In genomic region chr5:28063989-28064624, GRCm38 (mm10) we compare ENCODE assay signal across 18 mouse cellular contexts. TPM values are rescaled to one million over a fixed set of nuclear protein-coding genes. Genes with fewer than 3 reads are reported as not detected.
A peak's percentile ranks its signal among the peaks of the same experiment; 100 is the strongest.
DNase-seq lines count a peak whose midpoint lies in the region; ATAC-seq and TF ChIP-seq lines count a peak whose summit lies in the region.
"Had no signal": no experiment of that assay in that cellular context is flagged by ENCODE, and none has a peak within 500 bp of the region (broad histone marks: within the 10 kb centered on the region; RNA-seq: fewer than 3 reads in every experiment).

No protein-coding gene starts in this region.

- no peak overlapping the region for H3K4me3 ChIP-seq in lung, embryonic 15.5 days
- H3K4me3 ChIP-seq in C2C12 (ENCODE audit: insufficient read depth, poor library complexity, severe bottlenecking) = no peak overlapping the region
- H3K4me3 ChIP-seq in bone marrow macrophage, adult 2 months (ENCODE audit: insufficient read depth, low read length) = no peak overlapping the region
- no peak overlapping the region for H3K4me3 ChIP-seq in limb, embryonic 13.5 days
- H3K4me3 ChIP-seq: heart, embryonic 15.5 days; hindbrain, embryonic 13.5 days; liver, embryonic 13.5 days had no signal

- no peaks in the 10 kb centered on the region for H3K79me2 ChIP-seq in C2C12 (ENCODE audit: control insufficient read depth, insufficient read depth)

- no peak overlapping the region for H3K4me2 ChIP-seq in lung, embryonic 15.5 days
- no peak overlapping the region for H3K4me2 ChIP-seq in limb, embryonic 13.5 days (replicated peaks)
- H3K4me2 ChIP-seq: heart, embryonic 15.5 days; hindbrain, embryonic 13.5 days; liver, embryonic 13.5 days had no signal

- TF ChIP-seq CTCF in C2C12 (IDR thresholded peaks at IDR 0.05; ENCODE audit: control insufficient read depth, insufficient read depth, insufficient read length) = no peak
- no peak for TF ChIP-seq CTCF in bone marrow macrophage, adult 2 months (IDR thresholded peaks at IDR 0.05; ENCODE audit: low read depth, low read length)

- H3K9me3 ChIP-seq in lung, embryonic 15.5 days = no peaks in the 10 kb centered on the region
- H3K9me3 ChIP-seq in limb, embryonic 13.5 days = no peaks in the 10 kb centered on the region
- H3K9me3 ChIP-seq: heart, embryonic 15.5 days; hindbrain, embryonic 13.5 days; liver, embryonic 13.5 days had no signal

- no peak overlapping the region for H3K9ac ChIP-seq in lung, embryonic 15.5 days
- no peak overlapping the region for H3K9ac ChIP-seq in limb, embryonic 13.5 days
- H3K9ac ChIP-seq: heart, embryonic 15.5 days; hindbrain, embryonic 13.5 days; liver, embryonic 13.5 days had no signal

- H3K27me3 ChIP-seq in lung, embryonic 15.5 days = no peaks in the 10 kb centered on the region
- H3K27me3 ChIP-seq in C2C12 (ENCODE audit: control insufficient read depth, insufficient read depth, insufficient read length) = no peaks in the 10 kb centered on the region
- no peaks in the 10 kb centered on the region for H3K27me3 ChIP-seq in limb, embryonic 13.5 days
- H3K27me3 ChIP-seq: heart, embryonic 15.5 days; hindbrain, embryonic 13.5 days had no signal

- no peak overlapping the region for H3ac ChIP-seq in C2C12 (ENCODE audit: control insufficient read depth, insufficient read length, low read depth)

- TF ChIP-seq POLR2A in bone marrow macrophage, adult 2 months (IDR thresholded peaks at IDR 0.05; ENCODE audit: borderline replicate concordance, low read depth, low read length) = no peak

- peaks cover 37% of the 10 kb centered on the region for H3K4me1 ChIP-seq in lung, embryonic 15.5 days
- peaks cover 63% of the 10 kb centered on the region for H3K4me1 ChIP-seq in bone marrow macrophage, adult 2 months (ENCODE audit: control insufficient read depth, insufficient read depth, low read length)
- peaks cover 7% of the 10 kb centered on the region; the same call in 1 of the 2 replicates for H3K4me1 ChIP-seq in limb, embryonic 13.5 days

- no peak for DNase-seq in lung, adult 18-20 months
- no peak for DNase-seq in natural killer cell, adult 2 months (ENCODE audit: low spot score in 2 of 2)
- DNase-seq: cerebellum, adult 11 months; gastrocnemius, postnatal 10 days; kidney, adult 18-20 months; layer of hippocampus, adult 9-11 months; liver, embryonic 13.5 days; thymus, postnatal 4 days had no signal

- no peaks in the 10 kb centered on the region for H3K36me3 ChIP-seq in lung, embryonic 15.5 days
- H3K36me3 ChIP-seq in C2C12 (ENCODE audit: control insufficient read depth, insufficient read depth) = no peaks in the 10 kb centered on the region
- H3K36me3 ChIP-seq in limb, embryonic 13.5 days = no peaks in the 10 kb centered on the region
- H3K36me3 ChIP-seq: heart, embryonic 15.5 days; hindbrain, embryonic 13.5 days; liver, embryonic 13.5 days had no signal

- no peaks in the 10 kb centered on the region for H3K79me3 ChIP-seq in C2C12 (ENCODE audit: low read depth)

- 60% methylated on average over 3 of the region's 3 CpGs for WGBS in lung, embryonic 15.5 days
- WGBS in limb, embryonic 13.5 days = 50% methylated on average over 3 of the region's 3 CpGs

- peak overlapping the region; percentile 26; the same call in 1 of the 2 replicates for H3K27ac ChIP-seq in lung, embryonic 15.5 days
- H3K27ac ChIP-seq in bone marrow macrophage, adult 2 months (ENCODE audit: insufficient read depth, low read depth, low read length) = peak overlapping the region; percentile 15
- no peak overlapping the region for H3K27ac ChIP-seq in limb, embryonic 13.5 days
- H3K27ac ChIP-seq: heart, embryonic 15.5 days; hindbrain, embryonic 13.5 days; liver, embryonic 13.5 days; macrophage had no signal

- ATAC-seq in lung, embryonic 15.5 days (ENCODE audit: borderline replicate concordance, extremely low read depth, low FRiP score, low TSS enrichment) = no peak
- peak; percentile 31; the same call in 1 of the 2 replicates for ATAC-seq in limb, embryonic 13.5 days (ENCODE audit: low FRiP score, low read depth)
- ATAC-seq in monocyte, adult 5-6 weeks (replicated peaks; ENCODE audit: insufficient number of reproducible peaks, low FRiP score, low TSS enrichment, poor library complexity, severe bottlenecking) = no peak
- no peak for ATAC-seq in erythroid progenitor cell, adult 5-6 weeks (replicated peaks; ENCODE audit: low FRiP score, poor library complexity, severe bottlenecking)
- ATAC-seq: forebrain, embryonic 16.5 days had no signal

TF ChIP-seq in C2C12, 6 proteins besides CTCF, POLR2A, EP300 and RAD21:
- TF ChIP-seq USF1 (IDR thresholded peaks at IDR 0.05; ENCODE audit: low read depth) (peak; percentile 35), FOSL1 (IDR thresholded peaks at IDR 0.05; ENCODE audit: insufficient read depth, low read length, poor library complexity, severe bottlenecking) (no peak), MYOG (IDR thresholded peaks at IDR 0.05; ENCODE audit: control insufficient read depth, extremely low read depth, insufficient read length) (no peak), MAX (IDR thresholded peaks at IDR 0.05) (peak; percentile 34), CEBPB (IDR thresholded peaks at IDR 0.05; ENCODE audit: low read depth) (peak; percentile 26), MYOD1 (IDR thresholded peaks at IDR 0.05; ENCODE audit: control insufficient read depth, insufficient read length, low read depth) (peak; percentile 53)

RNA-seq across cellular contexts. Expression of gene Insig1, which starts 7.1 kb away (rescaled TPM):
- polyA plus RNA-seq in lung, embryonic 15.5 days (2015; fragmentation: Nextera tagmentation; extraction: Ambion mirVana) = 57.6 and 60.4 TPM in 2 replicates
- polyA plus RNA-seq in C2C12 (2012; fragmentation: generic; extraction: Trizol) = 48.8 TPM
- 37.4 and 40.7 TPM in 2 replicates for polyA plus RNA-seq in bone marrow macrophage, adult 2 months (2012; ENCODE audit: insufficient read depth, insufficient read length, missing spikeins)
- 51.6 and 52.6 TPM in 2 replicates for polyA plus RNA-seq in limb, embryonic 13.5 days (2015; fragmentation: Nextera tagmentation; extraction: Ambion mirVana)
- total RNA-seq in monocyte, adult 5-6 weeks (2017) = 80.0 to 111 TPM (median 92.3 TPM) in 3 replicates
- total RNA-seq in erythroid progenitor cell, adult 5-6 weeks (2015; ENCODE audit: low replicate concordance) = 6.5 and 13.0 TPM in 2 replicates
- total RNA-seq in erythroid progenitor cell, adult 5-6 weeks (2017; ENCODE audit: low replicate concordance) = 7.7 and 15.4 TPM in 2 replicates
